8 mouse cellular contexts compared by ENCODE assay signal in genomic region chr19:16956319-16956718, GRCm38 (mm10). TPM values are rescaled to one million over a fixed set of nuclear protein-coding genes. Genes with fewer than 3 reads are reported as not detected.
DNase-seq lines count a peak whose midpoint lies in the region; ATAC-seq lines count a peak whose summit lies in the region.

No protein-coding gene starts in this region.

- no peaks in the 10 kb centered on the region for H3K36me3 ChIP-seq in kidney, embryonic 14.5 days (ENCODE audit: control insufficient read depth, insufficient read depth, low read length)
- H3K36me3 ChIP-seq in embryonic facial prominence, embryonic 12.5 days: no peaks in the 10 kb centered on the region
- H3K36me3 ChIP-seq in intestine, embryonic 15.5 days: no peaks in the 10 kb centered on the region

- no peaks in the 10 kb centered on the region for H3K9me3 ChIP-seq in kidney, embryonic 14.5 days (ENCODE audit: control insufficient read depth, low read length)
- no peaks in the 10 kb centered on the region for H3K9me3 ChIP-seq in embryonic facial prominence, embryonic 12.5 days
- no peaks in the 10 kb centered on the region for H3K9me3 ChIP-seq in intestine, embryonic 15.5 days

- no peak for DNase-seq in kidney, adult 8-10 months
- peak; percentile 35 for DNase-seq in neural tube, embryonic 10.5 days (ENCODE audit: extremely low spot score, low spot score)
- no peak for DNase-seq in right cerebral cortex, adult 2 months (ENCODE audit: low spot score in 2 of 2)
- DNase-seq in cerebellum, postnatal 4 days (ENCODE audit: low spot score in 2 of 2): no peak
- no peak for DNase-seq in lung, postnatal 25 days (ENCODE audit: low spot score)

- H3K9ac ChIP-seq in kidney, embryonic 14.5 days (ENCODE audit: low read depth, low read length): peak overlapping the region; percentile 1; the same call in 1 of the 2 replicates
- H3K9ac ChIP-seq in embryonic facial prominence, embryonic 12.5 days: peak overlapping the region; percentile 8
- H3K9ac ChIP-seq in intestine, embryonic 15.5 days: no peak overlapping the region

- no peak overlapping the region for H3K27ac ChIP-seq in kidney, embryonic 14.5 days (ENCODE audit: low read depth, low read length)
- H3K27ac ChIP-seq in embryonic facial prominence, embryonic 12.5 days: no peak overlapping the region
- H3K27ac ChIP-seq in intestine, embryonic 15.5 days: no peak overlapping the region

- ATAC-seq in kidney, embryonic 14.5 days (ENCODE audit: low FRiP score, low TSS enrichment): 0 out of 2 replicates have a peak, but pooled peaks have one; percentile 3
- peak; percentile 26; the same call in 1 of the 2 replicates for ATAC-seq in embryonic facial prominence, embryonic 12.5 days (ENCODE audit: insufficient number of reproducible peaks, insufficient read depth, low FRiP score, low TSS enrichment)
- ATAC-seq in intestine, embryonic 15.5 days: peak; percentile 50

- H3K27me3 ChIP-seq in kidney, embryonic 14.5 days (ENCODE audit: control insufficient read depth, insufficient read depth, low read length): peaks cover 22% of the 10 kb centered on the region
- H3K27me3 ChIP-seq in embryonic facial prominence, embryonic 12.5 days: peaks cover 14% of the 10 kb centered on the region; the same call in 1 of the 2 replicates
- peaks cover 33% of the 10 kb centered on the region for H3K27me3 ChIP-seq in intestine, embryonic 15.5 days (replicated peaks)

- no peaks in the 10 kb centered on the region; the same call in 1 of the 2 replicates for H3K4me1 ChIP-seq in kidney, embryonic 14.5 days (ENCODE audit: control insufficient read depth, insufficient read depth, low read length)
- peaks cover 7% of the 10 kb centered on the region; the same call in 1 of the 2 replicates for H3K4me1 ChIP-seq in embryonic facial prominence, embryonic 12.5 days
- peaks cover 11% of the 10 kb centered on the region for H3K4me1 ChIP-seq in intestine, embryonic 15.5 days (replicated peaks)

- peak overlapping the region; percentile 36 for H3K4me3 ChIP-seq in kidney, embryonic 14.5 days (ENCODE audit: low read length)
- peak overlapping the region; percentile 33 for H3K4me3 ChIP-seq in embryonic facial prominence, embryonic 12.5 days
- H3K4me3 ChIP-seq in intestine, embryonic 15.5 days (replicated peaks): peak overlapping the region; percentile 33

- peak overlapping the region; percentile 71 for H3K4me2 ChIP-seq in kidney, embryonic 14.5 days (replicated peaks; ENCODE audit: low read depth, low read length)
- H3K4me2 ChIP-seq in embryonic facial prominence, embryonic 12.5 days (replicated peaks): peak overlapping the region; percentile 74
- peak overlapping the region; percentile 81 for H3K4me2 ChIP-seq in intestine, embryonic 15.5 days (replicated peaks)

- WGBS in kidney, embryonic 14.5 days: 2% methylated on average over 7 of the region's 7 CpGs
- WGBS in embryonic facial prominence, embryonic 12.5 days: 2% methylated on average over 7 of the region's 7 CpGs
- 4% methylated on average over 7 of the region's 7 CpGs for WGBS in intestine, embryonic 15.5 days

RNA-seq across cellular contexts. Expression of gene Prune2, which starts 0.4 kb away (rescaled TPM):
- 0.94 and 2.2 TPM in 2 replicates for polyA plus RNA-seq in kidney, embryonic 14.5 days (2014; fragmentation: Nextera tagmentation; extraction: Ambion mirVana)
- polyA plus RNA-seq in embryonic facial prominence, embryonic 12.5 days (2016; fragmentation: Nextera tagmentation; extraction: Ambion mirVana): 3.1 and 4.8 TPM in 2 replicates
- polyA plus RNA-seq in intestine, embryonic 15.5 days (2015; fragmentation: Nextera tagmentation; extraction: Ambion mirVana): 1.8 and 2.3 TPM in 2 replicates
